Mouse (Mus musculus) stomach, embryonic 16.5 days (tissue): ENCODE data around the gene Pacs2. TPM values are rescaled to one million over a fixed set of nuclear protein-coding genes. Genes with fewer than 3 reads are reported as not detected.

Experiments
- ATAC-seq: fragments of 200-750 bp; cut with Nextera tagmentation; 2 replicates; pipeline ENCODE4 v1.8.0; 2017; ENCODE audit warnings: moderate number of reproducible peaks, moderate TSS enrichment; ENCODE audit not compliant: insufficient read depth, low FRiP score
- H3K27ac ChIP-seq: fragments of 300-500 bp; sonication (generic); 2 replicates; pipeline ENCODE4 v1.5.1; 2014; ENCODE audit warnings: low read length
- H3K27me3 ChIP-seq: fragments of 300-500 bp; sonication (generic); 2 replicates; pipeline ENCODE4 v1.6.1; 2014; ENCODE audit warnings: low read length, control low read depth, mixed read lengths; ENCODE audit not compliant: control insufficient read depth, insufficient read depth
- H3K36me3 ChIP-seq: fragments of 300-500 bp; sonication (generic); 2 replicates; pipeline ENCODE4 v1.6.1; 2014; ENCODE audit warnings: low read length; ENCODE audit not compliant: control insufficient read depth, insufficient read depth
- H3K4me1 ChIP-seq: fragments of 300-500 bp; sonication (generic); 2 replicates; pipeline ENCODE4 v1.6.1; 2014; ENCODE audit warnings: low read length, control low read depth, mixed read lengths; ENCODE audit not compliant: control insufficient read depth, insufficient read depth
- H3K4me2 ChIP-seq: fragments of 300-500 bp; sonication (generic); 2 replicates; pipeline ENCODE4 v1.6.1; 2014; ENCODE audit warnings: low read depth, low read length, mixed read lengths
- H3K4me3 ChIP-seq: fragments of 300-500 bp; sonication (generic); replicated peaks from 2 replicates; pipeline ENCODE4 v1.5.1; 2014; ENCODE audit warnings: mild to moderate bottlenecking, low read length
- H3K9ac ChIP-seq: fragments of 300-500 bp; sonication (generic); 2 replicates; pipeline ENCODE4 v1.6.1; 2014; ENCODE audit warnings: low read length
- H3K9me3 ChIP-seq: fragments of 300-500 bp; sonication (generic); replicated peaks from 2 replicates; pipeline ENCODE4 v1.6.1; 2016; ENCODE audit warnings: low read length, control low read depth; ENCODE audit not compliant: control insufficient read depth
- WGBS: fragments of 180-500 bp; shearing (Covaris S2); extraction: QIAGEN DNeasy Blood & Tissue Kit; methylation state at CpG from one replicate; pipeline ENCODE4 v1.1.7; 2014; 5-methylcytosine and 5-hydroxymethylcytosine counted together
- polyA plus RNA-seq: library from polyadenylated mRNA; unstranded; fragments of >200 nt; fragmentation: Nextera tagmentation; extraction: Ambion mirVana; gene quantifications from 2 replicates; pipeline ENCODE4 v1.2.1, GENCODE M21; 2015

Pacs2 gene
- polyA plus RNA-seq, 1 experiment from 2014 or later: 11.2 TPM

- 69% methylated on average over 9 of the region's 9 CpGs for WGBS
- no peak overlapping the region for H3K4me2 ChIP-seq
- H3K9me3 ChIP-seq: no peaks in the 10 kb centered on the region
- peaks cover 6% of the 10 kb centered on the region; the same call in 1 of the 2 replicates for H3K36me3 ChIP-seq
- H3K27me3 ChIP-seq: no peaks in the 10 kb centered on the region
- no peak overlapping the region for H3K27ac ChIP-seq
- no peak overlapping the region for H3K9ac ChIP-seq
- no peak overlapping the region for H3K4me3 ChIP-seq
- ATAC-seq: no peak
- peaks cover 29% of the 10 kb centered on the region for H3K4me1 ChIP-seq
Measured at GRCm38 (mm10) chr12:113017429-113017984, 3.2 kb downstream of the Pacs2 start.

GRCm38 (mm10) chr12:113018763-113019162 lies 4.5 kb downstream of the Pacs2 start:
- Histone ChIP-seq H3K27ac (no peak overlapping the region), H3K9ac (no peak overlapping the region), H3K4me1 (peaks cover 18% of the 10 kb centered on the region), H3K4me3 (no peak overlapping the region), H3K9me3 (no peaks in the 10 kb centered on the region), H3K4me2 (no peak overlapping the region), H3K27me3 (no peaks in the 10 kb centered on the region), H3K36me3 (peaks cover 6% of the 10 kb centered on the region; the same call in 1 of the 2 replicates)
- ATAC-seq: no peak
- WGBS: 79% methylated on average over 4 of the region's 4 CpGs

- H3K9ac ChIP-seq: no peak overlapping the region
- H3K9me3 ChIP-seq: no peaks in the 10 kb centered on the region
- H3K36me3 ChIP-seq: peaks cover 15% of the 10 kb centered on the region; the same call in 1 of the 2 replicates
- no peaks in the 10 kb centered on the region for H3K27me3 ChIP-seq
- H3K4me1 ChIP-seq: 0 out of 2 replicates have a peak, but pooled peaks cover 5% of the 10 kb centered on the region
- no peak overlapping the region for H3K4me2 ChIP-seq
- no peak overlapping the region for H3K4me3 ChIP-seq
- no peak for ATAC-seq
- H3K27ac ChIP-seq: no peak overlapping the region
Measured at GRCm38 (mm10) chr12:113021488-113021887, 7.2 kb downstream of the Pacs2 start.

- no peak for ATAC-seq
- WGBS: 76% methylated on average over 4 of the region's 4 CpGs
- H3K9me3 ChIP-seq: no peaks in the 10 kb centered on the region
Measured at GRCm38 (mm10) chr12:113023082-113023481, 8.8 kb downstream of the Pacs2 start.

GRCm38 (mm10) chr12:113026557-113026956 lies 12.2 kb downstream of the Pacs2 start:
- Histone ChIP-seq H3K4me1 (0 out of 2 replicates have a peak, but pooled peaks cover 8% of the 10 kb centered on the region), H3K36me3 (0 out of 2 replicates have a peak, but pooled peaks cover 8% of the 10 kb centered on the region), H3K27me3 (no peaks in the 10 kb centered on the region), H3K4me3 (no peak overlapping the region), H3K27ac (no peak overlapping the region), H3K9me3 (no peaks in the 10 kb centered on the region), H3K9ac (no peak overlapping the region), H3K4me2 (no peak overlapping the region)
- WGBS: 100% methylated on average over 1 of the region's 1 CpGs
- no peak for ATAC-seq

More at GRCm38 (mm10) chr12:113023082-113023481, 8.8 kb downstream of the Pacs2 start:
- Histone ChIP-seq H3K4me2 (no peak overlapping the region), H3K9ac (no peak overlapping the region), H3K4me1 (0 out of 2 replicates have a peak, but pooled peaks cover 3% of the 10 kb centered on the region), H3K4me3 (no peak overlapping the region), H3K36me3 (peaks cover 15% of the 10 kb centered on the region; the same call in 1 of the 2 replicates), H3K27me3 (no peaks in the 10 kb centered on the region), H3K27ac (no peak overlapping the region)

- H3K9ac ChIP-seq: no peak overlapping the region
- H3K27me3 ChIP-seq: no peaks in the 10 kb centered on the region
- 0 out of 2 replicates have a peak, but pooled peaks cover 8% of the 10 kb centered on the region for H3K4me1 ChIP-seq
- no peak overlapping the region for H3K27ac ChIP-seq
- H3K36me3 ChIP-seq: 0 out of 2 replicates have a peak, but pooled peaks cover 8% of the 10 kb centered on the region
- no peak for ATAC-seq
- H3K4me2 ChIP-seq: no peak overlapping the region
- WGBS: 89% methylated on average over 2 of the region's 2 CpGs
- H3K9me3 ChIP-seq: no peaks in the 10 kb centered on the region
- H3K4me3 ChIP-seq: no peak overlapping the region
Measured at GRCm38 (mm10) chr12:113027495-113027894, 13.2 kb downstream of the Pacs2 start.

GRCm38 (mm10) chr12:113028067-113028466 lies 13.8 kb downstream of the Pacs2 start:
- Histone ChIP-seq H3K9me3 (no peaks in the 10 kb centered on the region), H3K4me2 (no peak overlapping the region), H3K36me3 (0 out of 2 replicates have a peak, but pooled peaks cover 8% of the 10 kb centered on the region), H3K9ac (no peak overlapping the region), H3K4me1 (0 out of 2 replicates have a peak, but pooled peaks cover 8% of the 10 kb centered on the region), H3K27ac (no peak overlapping the region), H3K4me3 (no peak overlapping the region), H3K27me3 (no peaks in the 10 kb centered on the region)
- WGBS: 65% methylated on average over 5 of the region's 5 CpGs
- no peak for ATAC-seq

- Histone ChIP-seq H3K27me3 (no peaks in the 10 kb centered on the region), H3K9me3 (no peaks in the 10 kb centered on the region), H3K4me2 (no peak overlapping the region), H3K27ac (0 out of 2 replicates have a peak overlapping the region, but pooled peaks have one; percentile 20), H3K36me3 (0 out of 2 replicates have a peak, but pooled peaks cover 8% of the 10 kb centered on the region), H3K4me1 (0 out of 2 replicates have a peak, but pooled peaks cover 8% of the 10 kb centered on the region), H3K4me3 (no peak overlapping the region), H3K9ac (no peak overlapping the region)
- no peak for ATAC-seq
- WGBS: 66% methylated on average over 9 of the region's 9 CpGs
Measured at GRCm38 (mm10) chr12:113028898-113029297, 14.6 kb downstream of the Pacs2 start.

GRCm38 (mm10) chr12:113030046-113030445 lies 15.7 kb downstream of the Pacs2 start:
- 0 out of 2 replicates have a peak, but pooled peaks cover 8% of the 10 kb centered on the region for H3K36me3 ChIP-seq
- H3K27me3 ChIP-seq: no peaks in the 10 kb centered on the region
- ATAC-seq: no peak
- H3K27ac ChIP-seq: no peak overlapping the region
- H3K4me1 ChIP-seq: 0 out of 2 replicates have a peak, but pooled peaks cover 8% of the 10 kb centered on the region
- no peak overlapping the region for H3K4me2 ChIP-seq
- H3K9ac ChIP-seq: peak overlapping the region; percentile 3; the same call in 1 of the 2 replicates
- 41% methylated on average over 4 of the region's 4 CpGs for WGBS
- H3K4me3 ChIP-seq: no peak overlapping the region
- H3K9me3 ChIP-seq: no peaks in the 10 kb centered on the region
